Mouse (Mus musculus): ENCODE results near the gene Acot6.
"Not testable (repeated sequence)": the region's sequence is repeated elsewhere in the genome, so short reads cannot be mapped to it uniquely, and the experiment has no call there.

Gene Acot6

DNA sequence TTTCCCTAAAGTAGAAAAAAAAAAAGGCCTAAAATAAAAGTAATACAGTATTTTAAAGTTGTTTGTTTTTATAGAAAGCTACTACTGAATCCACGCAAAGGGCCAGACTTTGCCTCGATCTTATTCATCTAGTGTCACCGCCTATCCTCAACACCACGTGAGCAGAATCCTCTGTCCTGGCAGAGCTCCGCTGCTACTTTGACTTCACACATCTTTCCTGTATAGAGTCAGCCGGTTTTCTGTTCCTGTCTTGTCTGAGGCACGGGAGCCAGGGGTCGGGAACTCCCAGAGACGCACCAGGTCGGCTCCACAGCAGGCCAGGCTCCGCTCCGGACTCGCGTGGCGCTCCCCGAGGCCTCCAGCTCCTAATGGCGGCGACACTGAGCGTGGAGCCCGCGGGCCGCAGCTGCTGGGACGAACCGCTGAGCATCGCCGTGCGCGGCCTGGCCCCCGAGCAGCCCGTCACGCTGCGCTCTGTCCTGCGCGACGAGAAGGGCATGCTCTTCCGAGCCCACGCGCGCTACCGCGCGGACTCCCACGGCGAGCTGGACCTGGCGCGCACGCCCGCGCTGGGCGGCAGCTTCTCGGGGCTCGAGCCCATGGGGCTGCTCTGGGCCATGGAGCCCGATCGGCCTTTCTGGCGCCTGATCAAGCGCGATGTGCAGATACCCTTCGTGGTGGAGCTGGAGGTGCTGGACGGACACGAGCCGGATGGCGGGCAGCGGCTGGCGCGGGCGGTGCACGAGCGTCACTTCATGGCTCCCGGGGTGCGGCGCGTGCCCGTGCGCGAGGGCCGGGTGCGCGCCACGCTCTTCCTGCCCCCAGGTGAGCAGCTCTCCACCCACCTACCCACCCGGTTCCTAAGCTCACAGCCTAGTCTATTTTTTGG is at the start of gene Acot6:
Gene Acot6, plus strand, starts transcription at position 51 of the 889 bp plus-strand sequence.
- peak; percentile 53 for DNase-seq

DNA sequence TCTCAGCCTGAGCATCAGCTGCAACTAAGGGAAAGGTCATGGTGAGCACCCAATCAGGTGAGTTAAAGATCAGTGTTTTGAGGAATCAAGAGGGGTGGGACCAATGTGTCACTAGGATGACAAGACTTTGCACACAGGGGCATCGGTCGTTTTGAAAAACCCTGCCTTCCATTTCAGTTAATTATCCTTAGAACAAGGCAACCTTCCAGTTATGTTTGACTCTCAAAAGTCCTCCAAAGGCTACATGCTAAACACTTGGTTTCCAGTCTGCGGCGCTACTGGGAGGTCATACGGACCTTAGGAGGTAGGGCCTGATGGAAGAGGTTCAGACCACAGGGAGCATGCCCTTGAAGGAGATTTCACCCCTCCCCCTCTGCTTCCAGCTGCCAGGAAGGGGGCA is 49.7 kb upstream of the Acot6 start:
- DNase-seq = not testable (repeated sequence)

DNA sequence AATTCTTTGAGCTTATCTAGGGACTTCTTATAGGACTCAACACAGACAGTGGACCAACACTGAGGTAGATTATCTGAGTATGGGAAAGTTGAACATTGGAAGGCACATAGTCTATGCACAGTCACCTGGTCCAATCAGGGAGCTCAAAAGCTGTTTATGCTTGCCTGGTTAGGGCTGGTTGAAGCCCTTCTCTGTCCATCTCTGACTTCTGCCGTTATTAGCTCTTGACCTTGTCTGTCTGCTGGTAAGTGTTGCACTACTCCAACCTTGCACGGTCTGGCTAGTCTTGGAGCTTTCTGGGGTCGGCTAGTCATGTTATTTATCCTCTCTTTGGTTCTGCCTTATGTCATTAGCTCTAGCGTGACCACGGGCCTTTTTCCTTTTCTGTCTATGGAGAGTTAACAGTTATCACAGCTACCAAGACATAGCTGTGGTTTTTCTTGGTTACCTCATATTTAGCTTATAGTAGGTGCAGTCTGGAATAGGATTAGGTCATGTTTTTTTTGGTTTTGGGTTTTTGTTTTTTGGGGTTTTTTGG is 48.4 kb upstream of the Acot6 start, which contains the start of gene Acot3:
Gene Acot3, plus strand, starts transcription at position 208 of the 538 bp plus-strand sequence.
- no peak for DNase-seq

DNA sequence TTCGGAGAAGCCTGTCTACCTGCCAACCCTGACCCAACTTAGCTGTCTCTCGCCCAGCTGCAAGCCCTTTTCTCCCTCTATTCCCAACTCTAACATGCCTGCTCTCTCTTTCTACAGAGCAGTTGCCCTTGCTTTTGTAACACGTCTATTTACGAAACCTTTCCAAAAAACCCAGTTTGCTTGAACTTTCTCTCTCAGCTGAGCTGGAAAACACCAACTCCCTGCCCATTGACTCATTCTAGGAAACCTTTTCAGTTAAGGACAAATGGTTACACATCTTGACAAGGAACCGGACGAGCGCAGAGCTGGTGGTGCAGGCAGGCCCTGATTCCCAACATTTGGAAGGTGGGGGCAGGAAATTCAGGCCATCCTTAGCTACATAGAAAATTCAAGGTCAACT is 47.8 kb upstream of the Acot6 start:
- no peak for DNase-seq

DNA sequence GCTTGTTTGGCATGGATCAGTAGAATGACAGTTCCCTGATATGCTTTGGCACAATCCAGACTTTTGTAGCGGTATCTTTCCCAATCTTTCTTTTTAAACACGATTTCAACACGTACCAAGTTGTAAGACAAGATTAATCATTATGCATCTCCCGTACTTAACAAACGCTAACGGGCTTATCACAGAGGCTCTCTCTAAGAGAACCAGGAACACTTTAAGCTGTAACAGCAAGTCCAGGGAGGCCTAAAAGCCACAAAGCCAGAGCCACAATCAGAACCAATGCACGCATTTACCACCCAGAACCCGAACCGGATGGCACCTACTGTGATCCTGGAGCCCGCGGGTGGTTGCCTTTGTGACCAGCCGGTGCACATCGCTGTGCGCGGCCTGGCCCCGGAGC is 47.3 kb upstream of the Acot6 start:
- DNase-seq = no peak

DNA sequence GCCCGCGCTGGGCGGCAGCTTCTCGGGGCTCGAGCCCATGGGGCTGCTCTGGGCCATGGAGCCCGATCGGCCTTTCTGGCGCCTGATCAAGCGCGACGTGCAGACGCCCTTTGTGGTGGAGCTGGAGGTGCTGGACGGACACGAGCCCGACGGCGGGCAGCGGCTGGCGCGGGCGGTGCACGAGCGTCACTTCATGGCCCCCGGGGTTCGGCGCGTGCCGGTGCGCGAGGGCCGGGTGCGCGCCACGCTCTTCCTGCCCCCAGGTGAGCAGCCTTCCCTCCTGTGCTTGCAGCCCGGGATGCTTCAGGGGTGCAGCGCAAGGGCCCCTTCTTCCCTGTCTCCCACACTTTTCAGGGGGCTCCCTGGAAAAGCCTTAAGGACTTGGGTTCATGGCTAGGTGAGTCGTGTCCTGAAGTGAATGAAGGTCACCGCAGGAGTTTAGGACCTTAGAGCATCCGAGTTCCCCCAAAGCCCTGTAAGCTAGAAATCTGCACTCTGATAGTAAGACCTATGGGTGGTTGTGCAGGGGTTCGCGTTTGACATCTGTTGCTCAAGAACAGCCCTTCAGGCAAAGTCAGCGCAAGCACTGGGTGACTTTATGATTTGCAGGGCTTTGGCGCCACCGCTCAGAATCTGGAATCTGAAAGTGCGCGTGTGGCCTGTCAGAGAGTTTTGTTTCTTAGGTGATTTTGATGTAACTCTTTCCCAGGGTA is 46.6 kb upstream of the Acot6 start:
- DNase-seq = no peak

DNA sequence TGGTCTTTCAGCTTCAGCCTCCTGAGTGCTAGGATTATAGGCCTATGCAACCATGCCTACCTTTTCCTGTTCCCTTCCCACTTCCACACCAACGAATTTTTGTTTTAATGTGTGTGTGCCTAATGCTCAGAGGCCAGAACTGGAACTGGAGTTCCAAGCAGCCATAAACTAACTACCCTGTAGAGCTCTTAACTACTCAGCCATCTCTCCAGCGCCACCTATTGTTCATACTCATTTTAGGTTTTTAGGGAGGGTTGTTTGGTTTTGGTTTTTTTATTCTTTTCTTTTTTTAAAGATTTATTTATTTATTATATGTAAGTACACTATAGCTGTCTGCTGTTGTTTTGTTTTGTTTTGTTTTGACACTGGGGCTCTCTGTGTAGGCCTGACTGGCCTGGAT is 39.5 kb upstream of the Acot6 start:
- DNase-seq = no peak

DNA sequence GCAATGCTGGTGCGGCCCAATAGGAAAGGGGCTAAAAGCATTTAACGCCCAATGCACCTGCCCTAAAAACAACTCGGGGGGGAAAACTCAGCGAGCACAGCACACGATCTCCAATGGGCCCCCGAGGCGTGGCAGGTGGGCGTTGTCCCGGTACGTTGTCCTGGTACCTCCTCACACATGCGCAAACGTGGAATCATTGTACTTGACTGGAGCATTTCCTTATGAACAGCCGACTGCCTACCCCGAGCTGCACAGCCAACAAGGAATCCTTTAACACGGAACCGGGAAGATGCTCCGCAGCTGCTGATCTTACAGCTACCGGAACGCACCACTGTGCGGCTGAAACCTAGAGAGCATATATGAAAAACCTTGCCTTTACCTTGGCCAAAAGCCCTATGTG is 38.1 kb upstream of the Acot6 start:
- DNase-seq = no peak

DNA sequence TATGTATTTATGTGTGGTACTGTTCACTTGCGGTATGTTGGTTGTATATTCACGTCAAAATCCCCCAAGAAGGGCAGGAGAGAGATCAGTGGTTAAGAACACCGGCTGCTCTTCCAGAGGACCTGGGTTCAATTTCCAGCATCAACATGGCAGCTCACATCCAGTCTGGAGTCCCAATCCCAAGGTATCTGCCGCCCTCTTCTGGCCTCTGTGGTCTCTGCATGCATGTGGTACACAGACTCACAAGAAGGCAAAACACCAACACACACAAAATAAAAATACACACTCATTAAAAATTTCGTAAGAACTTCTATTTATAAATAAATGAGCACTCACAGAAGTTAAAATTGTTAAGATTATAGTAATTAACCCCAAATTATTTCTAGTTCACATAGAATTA is 37.2 kb upstream of the Acot6 start:
- no peak for DNase-seq

DNA sequence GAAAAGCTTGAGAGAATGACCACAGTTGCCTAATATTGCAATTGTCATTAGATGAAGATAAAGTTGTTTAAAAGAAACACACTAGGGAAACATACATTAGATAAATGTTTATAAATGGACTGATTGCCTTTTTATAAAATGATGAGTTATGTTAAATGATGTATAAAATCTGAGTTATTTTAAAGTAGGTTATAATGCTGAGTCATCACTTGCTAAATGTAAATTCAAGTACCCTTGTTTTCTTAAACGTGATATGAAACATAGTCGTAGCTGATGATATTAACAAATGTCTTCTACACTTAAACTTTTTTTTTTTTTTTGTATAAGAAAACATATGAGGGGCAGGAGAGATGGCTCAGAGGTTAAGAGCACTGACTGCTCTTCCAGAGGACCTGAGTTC is 36.6 kb upstream of the Acot6 start:
- DNase-seq = no peak

DNA sequence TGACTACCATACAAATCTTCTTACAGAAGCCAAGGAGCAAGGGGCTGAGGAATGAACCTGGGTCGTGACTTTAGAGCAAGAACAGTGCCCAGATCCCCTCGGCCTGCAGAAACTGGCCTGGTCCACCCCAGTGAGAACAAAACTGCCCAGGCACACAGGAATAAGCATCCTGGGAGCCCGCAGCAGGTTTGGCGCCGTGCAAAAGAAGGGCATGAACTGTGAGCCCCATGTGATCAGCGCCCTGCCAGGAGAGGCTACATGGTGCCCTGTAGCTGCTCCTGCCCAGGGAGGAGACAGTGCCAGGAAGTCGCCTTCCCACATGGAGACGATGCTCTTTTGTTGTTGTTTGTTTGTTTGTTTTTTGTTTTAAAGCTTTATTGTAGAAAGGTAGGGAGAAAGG is 35.8 kb upstream of the Acot6 start:
- DNase-seq = no peak

DNA sequence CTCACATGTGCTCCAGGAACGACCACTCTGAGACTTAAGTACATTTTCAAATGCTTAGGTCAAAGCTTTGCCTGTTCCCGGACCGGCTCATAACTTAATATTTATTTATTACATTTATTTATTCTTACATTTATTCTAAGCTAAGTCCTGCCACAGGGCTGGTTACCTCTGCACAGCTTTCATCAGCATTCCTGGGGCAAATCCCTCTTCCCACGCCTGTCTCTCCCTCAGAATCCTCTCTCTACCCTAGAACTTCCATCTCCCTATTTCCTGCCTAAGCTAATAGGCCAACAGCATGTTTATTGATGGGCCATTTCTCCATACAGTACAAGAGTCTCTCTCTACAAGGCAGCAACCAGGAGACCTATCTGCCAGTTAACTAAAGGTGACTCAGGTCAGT is 32.7 kb upstream of the Acot6 start:
- no peak for DNase-seq

DNA sequence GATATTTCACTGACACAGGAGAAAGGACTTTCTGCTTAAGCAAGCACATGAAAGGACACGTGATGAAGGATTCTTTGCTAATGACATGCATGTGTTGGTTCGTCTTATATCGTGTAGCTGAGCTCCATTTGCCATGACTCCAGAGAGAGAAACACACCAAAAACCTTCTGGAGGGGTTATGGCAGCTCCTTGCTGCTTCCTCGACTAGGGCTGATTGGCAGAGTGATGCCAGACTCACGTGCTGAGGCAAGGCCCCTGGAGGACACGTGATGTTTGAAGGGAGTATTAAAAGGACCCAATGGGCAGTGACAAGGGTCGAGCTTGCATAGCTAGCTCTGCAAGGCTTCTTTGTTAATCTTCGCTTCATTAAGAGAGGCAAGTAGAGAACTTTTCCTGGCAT is 32.2 kb upstream of the Acot6 start:
- no peak for DNase-seq

DNA sequence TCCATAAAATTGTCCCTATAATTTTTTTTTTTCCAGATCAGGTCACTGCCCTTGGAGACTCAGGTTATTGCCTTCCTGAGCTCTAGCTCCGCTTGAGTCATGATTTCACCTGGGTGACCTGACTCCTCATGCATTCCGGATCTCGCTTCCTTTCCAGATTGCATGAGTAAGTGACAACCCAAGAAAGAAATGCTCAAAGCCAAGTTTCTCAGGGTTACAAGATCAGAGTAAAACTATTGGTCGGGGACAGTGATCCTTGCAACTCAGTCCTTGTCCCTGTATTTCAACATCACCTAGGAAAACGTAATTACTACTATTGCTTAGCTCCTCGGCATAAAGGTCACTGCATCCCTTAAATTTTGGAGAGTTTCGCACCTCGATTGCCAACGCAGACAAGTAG is 31.5 kb upstream of the Acot6 start, which contains the start of gene Acot5:
Gene Acot5, plus strand, starts transcription at position 340 of the 400 bp plus-strand sequence.
- no peak for DNase-seq

DNA sequence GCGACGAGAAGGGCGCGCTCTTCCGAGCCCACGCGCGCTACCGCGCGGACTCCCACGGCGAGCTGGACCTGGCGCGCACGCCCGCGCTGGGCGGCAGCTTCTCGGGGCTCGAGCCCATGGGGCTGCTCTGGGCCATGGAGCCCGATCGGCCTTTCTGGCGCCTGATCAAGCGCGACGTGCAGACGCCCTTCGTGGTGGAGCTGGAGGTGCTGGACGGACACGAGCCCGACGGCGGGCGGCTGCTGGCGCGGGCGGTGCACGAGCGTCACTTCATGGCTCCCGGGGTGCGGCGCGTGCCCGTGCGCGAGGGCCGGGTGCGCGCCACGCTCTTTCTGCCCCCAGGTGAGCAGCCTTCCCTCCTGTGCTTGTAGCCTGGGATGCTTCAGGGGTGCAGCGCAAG is 30.9 kb upstream of the Acot6 start:
- DNase-seq = peak; percentile 43

DNA sequence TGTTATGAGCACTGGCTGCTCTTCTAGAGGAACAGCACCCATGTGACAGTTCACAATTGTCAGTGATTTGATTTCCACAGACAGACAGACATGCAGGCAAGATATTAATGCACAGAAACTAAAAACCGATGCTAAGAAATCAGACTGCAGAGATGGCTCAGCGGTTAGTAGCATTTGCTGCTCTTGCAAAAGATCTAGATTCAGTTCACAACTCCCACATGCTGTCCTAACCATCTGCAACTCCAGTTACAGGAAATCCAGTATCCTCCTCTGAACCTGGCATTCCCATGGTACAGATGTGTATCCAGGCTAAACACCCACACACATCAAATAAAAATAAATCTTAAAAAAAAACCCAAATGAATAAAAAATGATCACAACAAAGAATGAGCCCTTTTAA is 28.8 kb upstream of the Acot6 start:
- DNase-seq = no peak

DNA sequence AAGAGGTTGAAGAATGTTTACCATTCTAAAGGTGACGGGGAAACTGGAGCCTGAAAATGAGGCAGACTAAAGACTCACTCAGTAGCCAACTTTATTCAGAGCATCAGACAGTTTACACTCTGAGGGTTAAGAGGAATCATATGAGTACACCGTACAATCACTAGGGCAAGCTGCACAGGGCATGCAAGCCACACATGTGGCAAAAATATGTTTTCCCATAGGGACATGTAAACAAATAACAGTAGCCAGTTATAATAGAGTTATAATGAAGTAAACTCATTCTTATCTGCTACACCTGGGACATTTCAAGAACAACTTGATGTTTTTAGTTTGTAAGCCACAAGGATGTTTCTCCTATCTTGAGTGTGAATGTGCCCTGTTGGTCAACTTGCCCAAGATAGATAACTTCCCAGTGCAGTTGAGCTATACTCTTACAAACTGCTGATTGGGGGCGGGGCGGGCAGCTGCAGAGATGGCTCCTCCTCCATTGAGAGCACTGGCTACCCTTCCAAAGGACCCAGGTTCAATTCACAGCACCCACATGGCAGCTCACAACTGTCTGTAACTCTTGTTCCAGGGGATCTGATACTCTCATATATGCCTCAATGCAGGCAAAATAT is 23.0 kb upstream of the Acot6 start:
- no peak for DNase-seq

DNA sequence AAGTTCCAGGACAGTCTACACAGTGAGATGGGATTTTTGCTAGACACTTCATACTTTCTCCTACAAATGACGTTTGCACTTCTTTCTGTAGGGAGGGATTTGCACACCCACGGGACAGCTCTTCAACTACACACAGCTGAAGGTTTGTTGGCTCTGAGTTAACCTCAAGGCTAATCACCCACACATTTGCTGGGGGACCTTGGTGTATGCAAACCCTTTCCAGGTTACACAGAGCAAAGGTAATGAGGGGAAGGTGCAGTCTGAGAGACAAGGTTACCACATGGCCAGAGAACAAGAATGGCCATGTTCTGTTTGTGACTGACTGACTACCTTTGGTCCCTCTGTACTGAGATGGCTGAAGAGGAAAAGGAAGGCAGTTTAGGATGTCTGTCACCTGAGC is 16.6 kb upstream of the Acot6 start:
- no peak for DNase-seq

DNA sequence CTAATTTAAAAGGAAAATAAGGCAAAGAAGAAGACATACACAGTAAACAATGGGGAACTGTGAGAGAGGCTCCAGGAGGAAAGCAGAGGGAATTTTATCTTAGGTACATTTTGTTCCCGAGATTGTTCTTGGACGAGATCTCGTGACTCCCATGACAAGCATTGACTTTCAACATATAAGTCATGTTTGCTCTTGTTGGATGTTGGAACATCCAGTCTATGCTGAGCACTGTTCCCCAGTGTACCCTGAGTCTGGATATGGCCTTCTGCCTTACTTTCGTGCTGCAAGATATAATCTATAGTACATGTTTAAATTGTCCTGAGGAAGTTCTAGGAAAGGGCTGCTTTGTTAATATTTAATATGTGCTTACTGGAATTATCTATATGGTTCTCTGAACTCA is 15.9 kb upstream of the Acot6 start:
- DNase-seq = no peak

DNA sequence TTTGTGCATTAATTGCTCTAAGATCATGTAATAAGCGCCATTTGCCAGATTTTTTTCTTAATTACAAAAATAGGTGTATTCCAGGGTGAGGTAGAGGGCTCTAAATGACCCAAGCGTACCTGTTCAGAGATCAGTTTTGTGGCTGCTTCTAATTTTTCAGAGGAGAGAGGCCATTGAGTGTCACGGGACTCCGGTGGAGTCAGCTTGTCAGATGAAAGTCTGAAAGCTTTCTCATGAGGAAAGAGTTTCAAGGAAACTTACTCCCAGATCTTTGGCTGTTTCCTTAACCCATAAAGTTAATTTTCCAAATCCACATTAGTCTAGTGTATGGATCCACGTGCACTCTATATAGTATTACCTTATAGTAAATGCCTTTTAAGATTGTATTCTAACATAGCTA is 5.8 kb upstream of the Acot6 start:
- DNase-seq = not testable (repeated sequence)

DNA sequence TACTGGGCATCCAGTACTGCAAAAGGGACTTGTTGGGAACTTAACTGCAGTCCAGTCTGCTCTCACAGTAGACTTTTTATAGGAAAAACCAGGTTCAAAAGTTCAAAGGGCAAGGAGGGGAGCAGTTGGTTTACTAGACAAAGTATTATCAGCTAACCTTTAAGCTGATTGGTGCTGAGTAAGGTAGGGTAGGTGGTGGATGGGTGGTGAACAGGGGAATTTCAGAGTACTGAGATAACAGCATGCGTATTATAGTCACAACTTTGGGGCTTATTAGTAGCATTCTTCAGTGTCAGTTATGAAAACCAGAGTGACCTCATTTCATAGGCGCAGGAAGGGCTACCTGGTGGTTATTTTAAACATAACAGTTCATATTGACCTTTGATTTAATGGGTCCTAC is 849 bp upstream of the Acot6 start:
- no peak for DNase-seq

DNA sequence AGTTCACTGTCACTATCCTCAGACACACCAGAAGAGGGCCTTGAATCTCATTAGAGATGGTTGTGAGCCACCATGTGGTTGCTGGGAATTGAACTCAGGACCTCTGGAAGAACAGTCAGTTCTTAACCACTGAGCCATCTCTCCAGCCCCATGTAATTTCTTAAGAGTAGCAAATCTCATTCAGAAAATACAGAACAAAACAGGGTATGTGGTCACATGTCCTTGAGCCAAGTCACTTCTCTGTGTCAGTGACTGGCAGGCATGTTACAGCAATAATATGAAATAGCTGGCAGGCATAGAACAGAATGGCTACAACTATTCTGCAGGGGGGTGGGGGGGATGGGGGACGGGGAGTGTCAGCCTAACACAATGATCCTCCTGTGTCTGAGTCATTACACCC is 383 bp upstream of the Acot6 start:
- no peak for DNase-seq

DNA sequence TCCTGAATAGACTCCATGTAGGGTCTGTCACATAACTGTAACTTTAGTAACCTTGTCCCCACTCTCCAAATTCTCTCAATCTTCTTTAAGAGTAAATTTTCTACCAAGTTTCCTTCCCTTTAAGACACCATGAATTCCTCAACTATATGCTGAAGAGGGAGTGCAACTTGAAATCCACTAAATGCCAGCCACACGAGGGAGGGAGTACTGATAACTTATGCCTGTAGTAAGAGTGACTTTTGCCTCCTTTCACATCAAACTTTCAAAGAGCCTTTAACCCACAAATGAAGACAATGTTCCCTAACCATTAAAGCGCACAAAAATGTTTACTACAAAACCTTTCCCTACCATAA is 1.0 kb downstream of the Acot6 start:
- no peak for DNase-seq

DNA sequence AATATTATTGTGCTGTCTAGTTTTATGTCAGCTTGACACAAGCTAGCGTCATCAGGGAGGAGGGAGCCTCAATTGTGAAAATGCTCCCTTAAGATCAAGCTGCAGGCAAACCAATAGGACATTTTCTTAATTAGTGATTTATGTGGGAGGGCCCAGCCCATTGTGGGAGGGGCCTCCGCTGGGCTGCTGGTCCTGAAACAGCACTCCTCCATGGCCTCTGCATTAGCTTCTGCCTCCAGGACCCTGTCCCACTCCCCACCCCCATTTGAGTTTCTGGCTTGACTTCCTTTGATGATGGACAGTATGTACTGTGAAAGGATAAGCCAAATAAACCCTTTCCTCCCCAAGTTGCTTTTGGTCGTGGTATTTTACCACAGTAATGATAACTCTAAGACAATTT is 6.6 kb downstream of the Acot6 start:
- DNase-seq = no peak

Measured in cerebellum, adult 11-12 months (tissue).